Mouse (Mus musculus) lung, postnatal 0 days (tissue): Measurements from ENCODE around the gene Hint1.
A peak's percentile ranks its signal among the peaks of the same experiment; 100 is the strongest.

Experiments used
- CTCF ChIP-seq: IDR thresholded peaks from 2 replicates; pipeline ENCODE4 v1.5.1; 2016; ENCODE audit warnings: antibody characterized with exemption, mild to moderate bottlenecking
- EP300 ChIP-seq: IDR thresholded peaks from 2 replicates; pipeline ENCODE4 v1.6.1; 2016; ENCODE audit warnings: antibody characterized with exemption, mild to moderate bottlenecking, control low read depth

DNA sequence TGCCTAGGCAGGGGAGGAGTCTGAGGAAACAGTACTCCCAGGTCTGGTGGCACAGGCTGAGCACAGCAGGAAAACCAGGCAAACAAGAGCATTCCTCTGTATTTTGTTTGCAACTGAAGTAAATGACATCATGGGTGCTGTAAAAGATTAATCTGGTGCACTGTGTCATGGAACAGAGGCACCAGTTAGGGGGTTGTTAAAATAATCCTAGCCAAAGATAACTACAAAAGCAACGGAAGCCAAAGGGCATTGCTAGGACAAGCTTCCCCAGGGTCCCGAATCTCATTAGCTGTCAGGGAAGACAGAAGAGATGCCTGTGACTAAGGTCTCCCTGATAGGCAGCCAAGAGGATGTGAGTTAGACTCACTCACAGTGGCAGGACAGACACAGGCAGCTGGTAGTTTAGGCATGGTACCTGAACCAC is 14.9 kb downstream of the Hint1 start:
- TF ChIP-seq CTCF, result no peak
- peak; percentile 48; the same call in 1 of the 2 replicates for TF ChIP-seq EP300
